Mouse (Mus musculus): ENCODE measurements at regions not wholly inside any gene's neighbourhood (a gene's known extent, or its start where the extent isn't known, plus 50 kb on each side); places are given as distances from the start of the nearest gene placed in this dataset.

DNA sequence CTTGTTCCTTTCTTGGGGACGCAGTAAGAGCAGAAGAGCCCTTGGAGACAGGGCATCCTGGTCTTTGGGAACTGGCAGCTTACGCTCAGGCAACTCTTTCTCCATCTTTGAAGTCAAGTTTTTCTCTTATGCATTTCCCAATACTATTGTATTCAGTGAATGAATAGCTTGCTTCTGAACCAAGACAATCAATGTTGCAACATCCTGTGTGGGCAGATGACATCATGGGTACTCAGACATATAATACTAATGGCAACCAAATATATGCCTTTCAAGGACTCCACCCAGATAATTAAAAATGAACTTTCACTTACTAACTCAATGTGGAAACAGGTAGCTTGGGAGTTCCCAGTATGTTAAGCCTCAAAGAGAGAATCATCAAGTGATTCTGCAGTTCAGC, 104.6 kb downstream of the Ngf start:
- DNase-seq (ENCODE audit: low spot score in 2 of 2) = no peak

DNA sequence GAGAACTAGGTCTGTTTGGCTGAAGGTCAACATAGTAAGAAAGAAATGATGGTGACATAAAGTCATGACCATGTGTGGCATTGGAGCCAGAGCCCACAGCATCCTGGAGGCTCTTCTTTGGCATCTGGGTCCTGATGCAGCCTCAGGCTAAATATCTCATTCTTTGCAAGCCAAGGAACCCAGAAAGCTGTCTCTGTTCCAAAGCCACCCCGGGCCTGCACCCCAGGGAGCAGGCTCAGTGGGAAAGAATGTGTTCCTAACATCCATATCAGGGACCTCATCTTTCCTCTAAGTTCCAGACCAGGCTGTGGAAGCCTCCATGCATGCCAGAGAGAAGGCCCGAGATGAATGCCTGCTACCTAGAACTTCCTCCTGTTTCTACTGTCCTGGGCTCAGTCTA, 107.2 kb downstream of the Ngf start:
- DNase-seq (ENCODE audit: low spot score in 2 of 2) = no peak

GRCm38 (mm10) chr3:102581830-102582229, 112.1 kb downstream of the Ngf start:
- DNase-seq (ENCODE audit: low spot score in 2 of 2) = no peak

DNA sequence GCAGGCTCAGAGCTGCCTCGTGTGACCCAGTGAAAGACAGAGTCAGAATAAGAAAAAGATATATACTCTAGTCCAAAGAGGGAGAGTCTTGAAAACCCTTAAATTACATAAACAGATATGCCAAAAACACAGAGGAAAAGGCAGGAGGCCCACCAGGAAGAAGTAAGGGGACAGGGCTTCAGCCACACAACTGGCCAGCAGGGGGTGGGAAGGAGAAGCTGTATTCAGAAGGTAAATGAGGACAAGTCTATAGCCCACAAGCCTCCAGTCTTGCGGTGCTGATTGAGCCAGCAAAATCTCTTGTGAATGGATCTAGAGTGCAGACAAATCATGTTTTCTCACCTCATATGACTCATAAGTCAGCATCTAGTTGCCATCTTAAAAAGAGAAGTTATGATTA, 115.4 kb downstream of the Ngf start:
- DNase-seq (ENCODE audit: low spot score in 2 of 2) = no peak

- no peak for DNase-seq (ENCODE audit: low spot score in 2 of 2)
Measured at GRCm38 (mm10) chr3:102586221-102586620, 116.5 kb downstream of the Ngf start.

- no peak for DNase-seq (ENCODE audit: low spot score in 2 of 2)
Measured at GRCm38 (mm10) chr3:102592041-102592440, 122.3 kb downstream of the Ngf start.

- DNase-seq (ENCODE audit: low spot score in 2 of 2) = no peak
Measured at GRCm38 (mm10) chr3:102596944-102597551, 127.3 kb downstream of the Ngf start.

GRCm38 (mm10) chr3:102599061-102599460, 129.3 kb downstream of the Ngf start:
- DNase-seq (ENCODE audit: low spot score in 2 of 2) = no peak

DNA sequence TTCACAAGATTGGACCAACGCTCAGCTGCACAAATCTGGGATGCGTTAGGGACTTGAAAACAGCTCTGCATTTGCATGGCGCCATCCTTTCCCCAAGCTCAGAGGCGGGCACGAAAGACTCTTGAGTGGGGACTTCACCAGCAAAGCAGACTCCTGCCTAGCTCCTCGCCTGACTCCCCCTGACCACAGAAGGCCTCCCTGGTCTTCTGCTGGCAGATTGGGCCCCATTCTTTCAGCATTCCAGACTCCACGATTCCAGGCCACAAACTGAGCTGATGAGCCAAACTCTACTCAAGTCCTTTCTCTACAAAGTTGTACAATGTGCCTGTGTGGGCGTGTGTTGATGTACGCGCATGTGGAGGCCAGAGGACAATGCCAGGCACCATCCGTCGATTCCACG, 131.6 kb upstream of the Tspan2 start:
- no peak for DNase-seq (ENCODE audit: low spot score in 2 of 2)

DNA sequence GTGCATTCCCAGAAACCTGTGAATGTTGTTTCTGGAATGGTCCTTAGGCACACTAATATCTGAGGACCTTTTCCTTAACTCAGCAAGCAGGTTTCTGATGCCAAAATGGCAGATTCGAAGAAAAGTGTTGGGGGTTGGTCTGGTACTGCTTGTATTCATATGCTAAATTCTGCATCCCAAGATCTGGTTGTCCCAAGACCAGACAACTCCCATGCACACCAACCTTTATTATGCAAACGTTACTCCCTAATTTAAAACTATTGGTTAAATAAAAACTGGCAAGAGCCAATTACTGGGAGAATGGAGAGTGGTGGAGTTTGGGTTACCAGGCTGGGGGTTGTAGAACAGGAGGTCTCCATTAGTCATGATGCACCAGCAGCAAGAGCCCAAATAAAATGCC, 129.0 kb upstream of the Tspan2 start:
- DNase-seq (ENCODE audit: low spot score in 2 of 2) = no peak

DNA sequence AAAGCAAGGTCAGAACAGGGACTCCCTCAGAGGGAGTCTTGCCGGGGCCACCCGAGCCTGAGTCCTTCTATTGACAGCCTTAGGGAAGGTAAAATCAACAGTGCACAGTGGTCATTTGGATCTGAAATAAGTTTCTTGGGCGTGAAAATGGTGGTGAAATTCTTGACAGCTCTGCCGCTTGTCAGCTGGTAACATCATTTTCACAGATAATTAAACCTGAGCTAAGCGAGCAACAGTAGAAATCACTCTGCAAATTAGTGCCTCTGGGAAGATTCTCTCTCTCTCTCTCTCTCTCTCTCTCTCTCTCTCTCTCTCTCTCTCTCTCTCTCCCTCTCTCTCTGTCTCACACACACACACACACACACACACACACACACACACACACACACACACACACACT, 123.4 kb upstream of the Tspan2 start:
- no peak for DNase-seq (ENCODE audit: low spot score in 2 of 2)

DNA sequence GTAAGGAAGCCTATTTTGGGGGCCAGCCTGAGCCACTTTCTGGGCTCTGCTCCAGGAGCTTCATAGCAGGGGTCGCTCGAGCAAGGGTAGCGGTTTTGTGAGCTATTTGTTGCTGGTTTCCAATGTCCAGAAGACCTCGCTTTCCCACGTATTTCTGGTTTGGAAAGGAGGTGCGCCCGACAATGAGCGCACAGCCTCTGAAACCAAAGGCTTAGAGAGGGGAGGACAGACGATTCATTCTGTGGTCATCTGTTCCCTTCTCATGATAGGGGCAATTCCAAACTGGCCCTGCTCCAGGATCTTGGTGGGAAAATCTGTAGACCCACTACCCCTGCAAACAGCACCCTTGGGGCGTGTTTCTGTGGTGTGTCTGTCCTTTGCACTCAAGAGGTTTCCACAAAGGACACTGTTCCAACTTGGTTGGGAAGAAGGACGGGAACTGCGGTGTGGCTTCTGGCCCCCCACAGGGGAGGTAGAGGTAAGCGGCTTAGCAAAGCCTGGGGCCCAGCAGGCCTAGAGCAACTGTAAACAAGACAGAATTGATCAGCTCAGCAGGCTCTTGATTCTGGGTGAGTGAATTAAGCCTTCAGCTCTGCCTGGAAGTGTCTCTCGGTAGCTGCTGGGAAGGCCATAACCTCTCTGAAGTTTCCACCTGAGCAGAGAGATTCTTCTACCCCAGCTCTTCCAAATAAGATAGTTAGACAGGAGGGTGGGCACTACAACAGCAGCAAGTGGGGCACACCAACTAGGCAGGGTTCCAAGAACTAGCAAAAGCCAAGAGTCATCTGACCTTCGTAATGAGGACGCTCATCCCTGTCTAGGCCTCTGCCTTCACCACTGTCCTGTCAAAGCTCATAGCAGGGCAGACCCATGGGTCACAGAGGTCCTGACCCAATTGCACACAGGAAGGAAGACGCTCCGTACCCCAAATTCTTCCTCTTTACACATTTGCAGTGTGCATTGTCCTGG, 122.6 kb upstream of the Tspan2 start:
- no peak for DNase-seq (ENCODE audit: low spot score in 2 of 2)

- no peak for DNase-seq (ENCODE audit: low spot score in 2 of 2)
Measured at GRCm38 (mm10) chr3:102619666-102620377, 114.5 kb upstream of the Tspan2 start.

- DNase-seq (ENCODE audit: low spot score in 2 of 2) = no peak
Measured at GRCm38 (mm10) chr3:102636076-102636475, 98.3 kb upstream of the Tspan2 start.

DNA sequence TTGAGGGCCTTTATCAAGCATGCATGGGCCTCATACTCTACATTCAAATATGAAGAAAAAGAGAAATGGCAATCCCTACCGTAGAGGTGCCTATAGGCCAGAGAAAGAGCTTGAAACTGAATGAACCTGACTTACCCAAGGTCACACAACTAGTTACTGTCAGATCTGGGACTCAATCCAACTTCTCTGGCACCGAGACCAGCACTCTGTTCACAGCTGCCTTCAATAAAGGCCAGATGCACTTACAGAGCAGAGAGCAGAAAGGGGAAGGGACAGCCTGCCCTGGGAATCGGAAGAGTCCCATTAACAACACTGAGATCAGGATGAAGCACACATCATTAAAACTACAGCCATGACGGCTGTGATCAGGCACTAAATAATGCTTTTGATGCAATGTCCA, 97.7 kb upstream of the Tspan2 start:
- DNase-seq (ENCODE audit: low spot score in 2 of 2) = no peak

DNA sequence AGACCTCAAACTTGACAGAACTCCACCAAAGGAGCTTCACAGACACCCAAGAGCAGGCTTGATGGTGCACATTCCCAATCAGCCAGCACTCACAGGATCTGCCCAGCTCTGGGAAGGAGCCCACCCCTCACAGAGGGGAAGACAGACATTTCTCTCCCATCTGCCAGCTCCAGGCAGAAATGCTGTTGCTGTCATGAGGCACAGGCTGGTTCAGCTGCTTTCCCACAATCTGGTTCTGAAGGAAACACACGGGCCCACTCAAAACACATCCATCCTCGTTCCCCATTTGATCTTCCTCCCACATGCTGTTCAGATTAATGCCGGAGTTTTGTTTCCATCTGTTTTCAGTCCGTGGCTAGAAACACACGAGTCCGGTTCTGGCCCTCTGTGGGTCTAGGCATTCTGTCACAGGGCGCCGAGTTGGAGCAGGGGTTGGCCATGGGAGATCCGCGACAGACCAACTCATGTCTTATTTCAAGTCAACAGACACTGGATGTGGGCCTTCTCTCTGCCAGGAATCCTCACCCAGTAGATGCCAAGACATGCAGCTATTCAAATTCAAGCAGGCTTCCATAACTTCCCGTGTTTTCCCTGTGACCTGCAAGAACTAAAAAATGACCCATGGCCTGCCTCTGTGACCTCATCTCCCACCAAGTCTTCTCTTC, 89.9 kb upstream of the Tspan2 start:
- DNase-seq (ENCODE audit: low spot score in 2 of 2) = no peak

- DNase-seq (ENCODE audit: low spot score in 2 of 2) = no peak
Measured at GRCm38 (mm10) chr3:102648450-102648849, 85.9 kb upstream of the Tspan2 start.

DNA sequence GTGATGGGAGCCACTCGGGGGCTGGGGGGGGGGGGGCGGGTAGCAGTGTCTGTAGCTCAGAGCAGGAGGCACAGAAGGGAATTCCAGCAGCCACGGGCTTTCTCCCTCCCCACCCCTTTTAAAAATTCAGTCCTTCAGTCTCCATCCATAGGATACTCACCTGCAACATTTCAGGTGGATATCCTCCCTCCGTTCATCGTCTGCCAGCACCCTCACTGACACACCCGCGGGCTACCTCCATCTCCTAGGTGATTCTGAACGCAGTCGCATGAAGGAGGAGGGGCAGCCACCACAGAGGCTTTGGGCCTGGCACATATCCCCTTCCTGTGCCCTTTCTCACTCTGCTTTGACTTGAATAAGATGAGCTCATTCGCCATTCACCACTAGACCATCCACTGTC, 79.4 kb upstream of the Tspan2 start:
- no peak for DNase-seq (ENCODE audit: low spot score in 2 of 2)

- DNase-seq (ENCODE audit: low spot score in 2 of 2) = no peak
Measured at GRCm38 (mm10) chr3:102657116-102657515, 77.2 kb upstream of the Tspan2 start.

DNA sequence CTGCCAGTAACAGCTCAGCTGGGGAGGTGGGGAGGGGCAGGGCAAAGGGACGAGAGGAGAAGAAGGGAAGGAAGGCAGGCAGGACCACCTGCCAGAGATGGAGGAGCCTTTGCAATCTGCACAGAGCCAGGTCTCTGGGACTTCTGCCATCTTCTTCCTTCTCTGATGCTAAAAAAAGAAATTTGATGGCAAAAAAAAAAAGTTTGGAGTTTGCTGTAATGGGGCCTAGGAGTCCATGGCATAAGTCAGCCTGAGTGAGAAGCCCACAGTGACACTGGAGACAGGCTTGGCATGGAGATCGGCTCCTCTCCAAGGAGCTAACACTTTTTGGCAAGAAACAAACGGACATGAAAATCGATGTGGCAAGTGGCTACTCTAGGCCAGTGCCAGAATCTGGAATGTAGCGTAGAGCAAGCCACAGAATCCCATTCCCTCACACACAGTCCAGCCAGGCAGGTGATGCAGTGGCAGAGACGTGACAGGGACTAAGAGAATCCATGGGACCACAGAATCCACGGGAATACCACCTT, 76.7 kb upstream of the Tspan2 start:
- DNase-seq (ENCODE audit: low spot score in 2 of 2) = no peak

- peak in 1 of 2 experiments; percentile 1 for DNase-seq (ENCODE audit: low spot score in 2 of 2)
Measured at GRCm38 (mm10) chr3:102659352-102659751, 75.0 kb upstream of the Tspan2 start.

GRCm38 (mm10) chr3:102661296-102661695, 73.0 kb upstream of the Tspan2 start:
- no peak for DNase-seq (ENCODE audit: low spot score in 2 of 2)

All from left cerebral cortex, adult 9 months (tissue).